22 mouse cellular contexts compared by ENCODE assay signal in the genomic region with DNA sequence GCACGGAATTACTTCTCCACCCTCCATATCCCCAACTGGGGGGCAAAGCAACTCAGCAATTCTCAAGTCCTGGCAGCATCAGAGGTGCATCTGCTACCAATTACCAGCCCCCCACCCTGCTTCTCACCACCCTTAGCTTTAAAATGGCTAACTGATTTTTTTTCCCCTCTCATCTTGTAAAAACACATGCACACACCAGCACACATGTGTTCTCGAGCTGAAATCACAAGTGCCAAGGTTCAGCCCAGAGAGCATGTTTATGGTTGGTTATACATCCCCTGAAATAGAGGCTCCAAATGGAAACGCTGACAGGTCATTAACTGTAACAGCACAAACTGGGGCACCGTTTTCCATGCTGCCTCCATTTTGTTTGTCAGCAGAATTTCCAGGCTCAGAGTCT.
DNase-seq lines count a peak whose midpoint lies in the region; ATAC-seq and TF ChIP-seq lines count a peak whose summit lies in the region.
"Had no signal": no experiment of that assay in that cellular context is flagged by ENCODE, and none has a peak within 500 bp of the region (broad histone marks: within the 10 kb centered on the region; RNA-seq: fewer than 3 reads in every experiment).

No protein-coding gene starts in this region.

- no peak for TF ChIP-seq POLR2A in limb, embryonic 14.5 days (IDR thresholded peaks at IDR 0.05; ENCODE audit: borderline replicate concordance, extremely low read depth, insufficient read depth, insufficient read length)

- no peak overlapping the region for H3K4me3 ChIP-seq in intestine, postnatal 0 days (ENCODE audit: low read depth, low read length)
- no peak overlapping the region for H3K4me3 ChIP-seq in intestine, embryonic 15.5 days (replicated peaks)
- no peak overlapping the region for H3K4me3 ChIP-seq in embryonic facial prominence, embryonic 14.5 days (ENCODE audit: low read depth, low read length)
- H3K4me3 ChIP-seq in limb, embryonic 10.5 days = no peak overlapping the region
- no peak overlapping the region for H3K4me3 ChIP-seq in limb, embryonic 14.5 days (replicated peaks; ENCODE audit: low read length)
- no peak overlapping the region for H3K4me3 ChIP-seq in liver, postnatal 0 days (ENCODE audit: low read depth, low read length)
- H3K4me3 ChIP-seq: embryonic facial prominence, embryonic 15.5 days; erythroblast, embryonic 14.5 days; forebrain, embryonic 10.5 days; heart, embryonic 12.5 days; hindbrain, embryonic 10.5 days had no signal

- H3K27ac ChIP-seq in intestine, postnatal 0 days (ENCODE audit: low read depth, low read length) = no peak overlapping the region
- H3K27ac ChIP-seq in intestine, embryonic 15.5 days = no peak overlapping the region
- H3K27ac ChIP-seq in embryonic facial prominence, embryonic 14.5 days (replicated peaks; ENCODE audit: low read depth, low read length) = 0 out of 2 replicates have a peak overlapping the region, but pooled peaks have one; percentile 22
- peak overlapping the region; percentile 61 for H3K27ac ChIP-seq in limb, embryonic 10.5 days
- H3K27ac ChIP-seq in limb, embryonic 14.5 days (replicated peaks; ENCODE audit: low read depth, low read length) = peak overlapping the region; percentile 56; the same call in 1 of the 2 replicates
- H3K27ac ChIP-seq in liver, postnatal 0 days (ENCODE audit: low read depth) = no peak overlapping the region
- H3K27ac ChIP-seq: embryonic facial prominence, embryonic 15.5 days; forebrain, embryonic 10.5 days; hindbrain, embryonic 10.5 days had no signal

- no peaks in the 10 kb centered on the region for H3K4me1 ChIP-seq in intestine, postnatal 0 days (replicated peaks; ENCODE audit: control insufficient read depth, insufficient read depth, low read length)
- peaks cover 8% of the 10 kb centered on the region for H3K4me1 ChIP-seq in intestine, embryonic 15.5 days (replicated peaks)
- H3K4me1 ChIP-seq in embryonic facial prominence, embryonic 14.5 days (ENCODE audit: control insufficient read depth, insufficient read depth, low read length) = peaks cover 13% of the 10 kb centered on the region
- peaks cover 74% of the 10 kb centered on the region for H3K4me1 ChIP-seq in limb, embryonic 10.5 days
- H3K4me1 ChIP-seq in limb, embryonic 14.5 days (ENCODE audit: control insufficient read depth, insufficient read depth, low read length) = peaks cover 40% of the 10 kb centered on the region
- peaks cover 8% of the 10 kb centered on the region; the same call in 1 of the 2 replicates for H3K4me1 ChIP-seq in liver, postnatal 0 days (ENCODE audit: insufficient read depth)

- no peak overlapping the region for H3K4me2 ChIP-seq in intestine, postnatal 0 days (replicated peaks; ENCODE audit: low read depth)
- H3K4me2 ChIP-seq in intestine, embryonic 15.5 days (replicated peaks) = no peak overlapping the region
- H3K4me2 ChIP-seq in embryonic facial prominence, embryonic 14.5 days (ENCODE audit: low read depth, low read length) = no peak overlapping the region
- H3K4me2 ChIP-seq in limb, embryonic 14.5 days (replicated peaks; ENCODE audit: low read depth, low read length, severe bottlenecking) = no peak overlapping the region
- H3K4me2 ChIP-seq in liver, postnatal 0 days (ENCODE audit: low read depth, low read length) = no peak overlapping the region
- H3K4me2 ChIP-seq: embryonic facial prominence, embryonic 15.5 days; heart, embryonic 12.5 days had no signal

- H3K27me3 ChIP-seq in intestine, postnatal 0 days (replicated peaks; ENCODE audit: control insufficient read depth, insufficient read depth, low read length) = no peaks in the 10 kb centered on the region
- H3K27me3 ChIP-seq in intestine, embryonic 15.5 days (replicated peaks) = no peaks in the 10 kb centered on the region
- H3K27me3 ChIP-seq in embryonic facial prominence, embryonic 14.5 days (replicated peaks; ENCODE audit: control insufficient read depth, insufficient read depth, low read length) = no peaks in the 10 kb centered on the region
- H3K27me3 ChIP-seq in limb, embryonic 10.5 days (ENCODE audit: low read depth, poor library complexity, severe bottlenecking) = peaks cover 4% of the 10 kb centered on the region; the same call in 1 of the 2 replicates
- no peaks in the 10 kb centered on the region for H3K27me3 ChIP-seq in limb, embryonic 14.5 days (ENCODE audit: control insufficient read depth, insufficient read depth, low read length)
- H3K27me3 ChIP-seq in liver, postnatal 0 days (ENCODE audit: insufficient read depth, low read length) = no peaks in the 10 kb centered on the region
- H3K27me3 ChIP-seq: heart, embryonic 12.5 days had no signal

- H3K36me3 ChIP-seq in intestine, postnatal 0 days (ENCODE audit: control insufficient read depth, insufficient read depth) = no peaks in the 10 kb centered on the region
- no peaks in the 10 kb centered on the region for H3K36me3 ChIP-seq in intestine, embryonic 15.5 days
- H3K36me3 ChIP-seq in embryonic facial prominence, embryonic 14.5 days (ENCODE audit: control insufficient read depth, insufficient read depth, low read length) = no peaks in the 10 kb centered on the region
- H3K36me3 ChIP-seq in limb, embryonic 10.5 days = no peaks in the 10 kb centered on the region
- H3K36me3 ChIP-seq in limb, embryonic 14.5 days (ENCODE audit: control insufficient read depth, insufficient read depth, low read length) = no peaks in the 10 kb centered on the region
- no peaks in the 10 kb centered on the region for H3K36me3 ChIP-seq in liver, postnatal 0 days (replicated peaks; ENCODE audit: insufficient read depth, low read length)
- H3K36me3 ChIP-seq: embryonic facial prominence, embryonic 15.5 days; forebrain, embryonic 10.5 days; heart, embryonic 12.5 days; hindbrain, embryonic 10.5 days had no signal

- TF ChIP-seq EP300 in liver, postnatal 0 days (IDR thresholded peaks at IDR 0.05; ENCODE audit: low read depth) = no peak

- 49% methylated on average over 4 of the region's 4 CpGs for WGBS in intestine, postnatal 0 days
- 62% methylated on average over 4 of the region's 4 CpGs for WGBS in intestine, embryonic 15.5 days
- 28% methylated on average over 4 of the region's 4 CpGs for WGBS in embryonic facial prominence, embryonic 14.5 days
- 24% methylated on average over 4 of the region's 4 CpGs for WGBS in limb, embryonic 10.5 days
- 17% methylated on average over 4 of the region's 4 CpGs for WGBS in limb, embryonic 14.5 days
- WGBS in liver, postnatal 0 days (ENCODE audit: insufficient replicate concordance) = 65% methylated on average over 4 of the region's 4 CpGs

- H3K9ac ChIP-seq in intestine, postnatal 0 days (ENCODE audit: low read depth, low read length) = no peak overlapping the region
- H3K9ac ChIP-seq in intestine, embryonic 15.5 days = no peak overlapping the region
- H3K9ac ChIP-seq in embryonic facial prominence, embryonic 14.5 days (ENCODE audit: low read depth, low read length) = no peak overlapping the region
- no peak overlapping the region for H3K9ac ChIP-seq in limb, embryonic 14.5 days (ENCODE audit: low read depth, low read length, severe bottlenecking)
- H3K9ac ChIP-seq in liver, postnatal 0 days (replicated peaks) = no peak overlapping the region
- H3K9ac ChIP-seq: embryonic facial prominence, embryonic 15.5 days; heart, embryonic 12.5 days had no signal

- no peak for TF ChIP-seq CTCF in intestine, postnatal 0 days (IDR thresholded peaks at IDR 0.05; ENCODE audit: low read depth)
- no peak for TF ChIP-seq CTCF in liver, postnatal 0 days (IDR thresholded peaks at IDR 0.05; ENCODE audit: low read depth)

- peak; percentile 68 for DNase-seq in embryonic facial prominence, embryonic 14.5 days (ENCODE audit: low spot score)
- no peak for DNase-seq in limb, embryonic 10.5 days (ENCODE audit: low spot score)
- DNase-seq in limb, embryonic 14.5 days (ENCODE audit: low spot score) = peak; percentile 56
- no peak for DNase-seq in spleen, postnatal 4 days (ENCODE audit: low spot score in 2 of 2)
- no peak for DNase-seq in liver, postnatal 0 days
- DNase-seq: adrenal gland, adult 8-10 months; adrenal gland, postnatal 36 days; cerebellum, adult 2 months; cerebellum, postnatal 10 days; embryo, embryonic 11 days; gastrocnemius, postnatal 10 days; heart, adult 18-20 months had no signal

- ATAC-seq in intestine, postnatal 0 days = peak; percentile 41; the same call in 1 of the 2 replicates
- ATAC-seq in intestine, embryonic 15.5 days = no peak
- peak; percentile 19; the same call in 1 of the 2 replicates for ATAC-seq in embryonic facial prominence, embryonic 14.5 days (ENCODE audit: low read depth)
- peak; percentile 67; the same call in 1 of the 2 replicates for ATAC-seq in limb, embryonic 14.5 days (ENCODE audit: low FRiP score, low read depth)
- ATAC-seq in liver, postnatal 0 days = no peak
- ATAC-seq: forebrain, embryonic 14.5 days; hindbrain, embryonic 16.5 days; inflammation-experienced regulatory T-cells, adult 6 months had no signal

- H3K9me3 ChIP-seq in intestine, postnatal 0 days (ENCODE audit: control insufficient read depth) = no peaks in the 10 kb centered on the region
- H3K9me3 ChIP-seq in intestine, embryonic 15.5 days = no peaks in the 10 kb centered on the region
- H3K9me3 ChIP-seq in embryonic facial prominence, embryonic 14.5 days (ENCODE audit: control insufficient read depth, low read length) = no peaks in the 10 kb centered on the region
- no peaks in the 10 kb centered on the region for H3K9me3 ChIP-seq in limb, embryonic 10.5 days (replicated peaks)
- H3K9me3 ChIP-seq in limb, embryonic 14.5 days (ENCODE audit: control insufficient read depth, low read length) = no peaks in the 10 kb centered on the region
- no peaks in the 10 kb centered on the region for H3K9me3 ChIP-seq in liver, postnatal 0 days (ENCODE audit: low read length)
- H3K9me3 ChIP-seq: embryonic facial prominence, embryonic 15.5 days; forebrain, embryonic 10.5 days; heart, embryonic 12.5 days; hindbrain, embryonic 10.5 days had no signal

Comparison
In these comparisons a context has a peak if more than half of its experiments do, and no peak if none do; other contexts are left out.
1. ATAC-seq: peak in intestine, postnatal 0 days (single experiment), embryonic facial prominence, embryonic 14.5 days (single experiment) and limb, embryonic 14.5 days (single experiment); none in intestine, embryonic 15.5 days (single experiment) and liver, postnatal 0 days (single experiment).
2. DNase-seq: peak in embryonic facial prominence, embryonic 14.5 days (single experiment) and limb, embryonic 14.5 days (single experiment); none in limb, embryonic 10.5 days (single experiment), spleen, postnatal 4 days (0 of 2) and liver, postnatal 0 days (single experiment).
3. H3K27ac ChIP-seq: peak in embryonic facial prominence, embryonic 14.5 days (single experiment), limb, embryonic 10.5 days (single experiment) and limb, embryonic 14.5 days (single experiment); none in intestine, postnatal 0 days (single experiment), intestine, embryonic 15.5 days (single experiment) and liver, postnatal 0 days (single experiment).